Mouse (Mus musculus): ENCODE measurements around the gene Nr4a1. TPM values are rescaled to one million over a fixed set of nuclear protein-coding genes. Genes with fewer than 3 reads are reported as not detected.

The Nr4a1 gene
- total and polyA plus RNA-seq, 3 experiments: 0.60 to 1.6 (median 0.89) TPM

GRCm38 (mm10) chr15:101246231-101247154 lies 7.6 kb upstream of the Nr4a1 start (continued):
- TF ChIP-seq SIN3A (IDR thresholded peaks at IDR 0.05; ENCODE audit: low read length) (peak; percentile 79), TBP (conservative IDR thresholded peaks at IDR 0.05; ENCODE audit: low read depth, low read length) (no peak), POLR2AphosphoS2 (IDR thresholded peaks at IDR 0.05; ENCODE audit: low read depth, low read length) (no peak), POLR2A (IDR thresholded peaks at IDR 0.05; ENCODE audit: low read depth, low read length) (peak; percentile 70), RAD21 (IDR thresholded peaks at IDR 0.05; ENCODE audit: low read depth, low read length) (no peak), IRF4 (IDR thresholded peaks at IDR 0.05; ENCODE audit: low read depth, low read length) (peak; percentile 77; the same call in 1 of the 2 replicates), JUND (conservative IDR thresholded peaks at IDR 0.05; ENCODE audit: low read depth, low read length) (no peak), ETS1 (conservative IDR thresholded peaks at IDR 0.05; ENCODE audit: low read depth, low read length) (peak; percentile 98), E2F4 (IDR thresholded peaks at IDR 0.05; ENCODE audit: insufficient replicate concordance, low read depth, low read length) (0 out of 2 replicates have a peak, but pooled peaks have one; percentile 61), GABPA (IDR thresholded peaks at IDR 0.05; ENCODE audit: insufficient replicate concordance, low read depth, low read length) (peak; percentile 95), CHD2 (IDR thresholded peaks at IDR 0.05; ENCODE audit: low read length) (peak; percentile 88), ELF1 (IDR thresholded peaks at IDR 0.05; ENCODE audit: low read depth, low read length) (peak; percentile 81), JUN (IDR thresholded peaks at IDR 0.05; ENCODE audit: insufficient read depth, low read depth, low read length) (peak; percentile 67), NRF1 (IDR thresholded peaks at IDR 0.05; ENCODE audit: low read depth, low read length) (peak; percentile 36), USF1 (IDR thresholded peaks at IDR 0.05; ENCODE audit: low read depth, low read length) (no peak), CTCF (conservative IDR thresholded peaks at IDR 0.05 in 1 of 2, IDR thresholded peaks at IDR 0.05 in 1 of 2; ENCODE audit: low read depth in 2 of 2, low read length in 2 of 2) (0 out of 4 replicates have a peak, but pooled peaks of 1 of the 2 experiments have one; percentile 15), CHD1 (IDR thresholded peaks at IDR 0.05; ENCODE audit: low read depth, low read length) (no peak)

GRCm38 (mm10) chr15:101247155-101247498 lies 6.9 kb upstream of the Nr4a1 start:
- peaks cover 29% of the 10 kb centered on the region for H3K9me3 ChIP-seq (replicated peaks; ENCODE audit: low read length)
- H3K27me3 ChIP-seq (replicated peaks): peaks cover 34% of the 10 kb centered on the region
- no peak overlapping the region for H3K9ac ChIP-seq (ENCODE audit: insufficient read depth, low read depth)
- in situ Hi-C loops (cut with MboI; ENCODE audit: low pct_ligation_motif_present, low pct_unique_long_range_greater_than_20kb, low sequenced_read_pairs): no loop called here
- H3K27ac ChIP-seq (ENCODE audit: insufficient read depth, low read depth): no peak overlapping the region
- H3K36me3 ChIP-seq (replicated peaks in 1 of 2; ENCODE audit: control insufficient read depth in 1 of 2, insufficient read depth in 1 of 2, low read length in 1 of 2): no peaks in the 10 kb centered on the region
- H3K79me2 ChIP-seq (replicated peaks; ENCODE audit: control insufficient read depth, extremely low read depth, insufficient read depth, poor library complexity, severe bottlenecking): no peaks in the 10 kb centered on the region
- TF ChIP-seq ZMIZ1 (IDR thresholded peaks at IDR 0.05; ENCODE audit: low read depth, low read length) (no peak), JUND (conservative IDR thresholded peaks at IDR 0.05; ENCODE audit: low read depth, low read length) (no peak), ETS1 (conservative IDR thresholded peaks at IDR 0.05; ENCODE audit: low read depth, low read length) (peak; percentile 45; the same call in 1 of the 2 replicates), NELFE (IDR thresholded peaks at IDR 0.05; ENCODE audit: low read depth, low read length) (no peak), POLR2A (IDR thresholded peaks at IDR 0.05; ENCODE audit: low read depth, low read length) (no peak)
- H3K4me3 ChIP-seq (replicated peaks in 1 of 3; ENCODE audit: low read depth in 2 of 3, low read length in 2 of 3, poor library complexity in 1 of 3): no peak overlapping the region
- peaks cover 3 to 30% of the 10 kb centered on the region in 2 experiments for H3K4me1 ChIP-seq (ENCODE audit: control insufficient read depth in 1 of 2, insufficient read depth in 2 of 2)
- H3K4me2 ChIP-seq (ENCODE audit: insufficient read depth, low read depth, poor library complexity, severe bottlenecking): peak overlapping the region; percentile 24; the same call in 1 of the 2 replicates
- no peak for DNase-seq (ENCODE audit: extremely low read depth)
- dilution Hi-C loops (cut with MboI; ENCODE audit: extremely low pct_ligation_motif_present, extremely low pct_unique_long_range_greater_than_20kb, low sequenced_read_pairs): no loop called here

All from CH12.LX (cell line).